ENCODE assay signal across 7 mouse cellular contexts in the genomic region with DNA sequence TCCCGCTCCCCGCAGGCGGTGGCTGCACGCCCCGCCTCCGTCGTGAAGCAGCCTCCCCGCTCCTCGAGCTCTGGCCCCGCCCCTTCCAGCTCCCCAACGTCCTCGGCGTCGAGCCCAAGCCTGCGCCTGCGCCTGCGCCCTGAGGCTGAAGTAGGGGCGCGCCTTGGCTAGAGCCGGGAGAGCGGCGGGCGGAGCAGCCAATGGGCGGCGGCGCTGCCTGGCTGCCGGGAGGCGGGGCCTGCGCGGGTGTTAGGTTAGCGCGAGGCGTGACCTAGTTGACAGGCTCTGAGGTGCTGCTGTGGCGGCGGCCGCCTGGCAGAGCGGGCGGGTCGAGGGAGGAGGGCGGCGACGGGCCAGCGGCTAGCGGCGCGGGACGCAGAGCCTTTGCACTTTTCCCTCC. TPM values are rescaled to one million over a fixed set of nuclear protein-coding genes. Genes with fewer than 3 reads are reported as not detected.
DNase-seq lines count a peak whose midpoint lies in the region; ATAC-seq lines count a peak whose summit lies in the region.

A gene (plus strand): TSS at position 131 of the 400 bp plus-strand sequence.

- H3K4me2 ChIP-seq in embryonic facial prominence, embryonic 13.5 days = peak within 1 kb of the TSS; percentile 98
- H3K4me2 ChIP-seq in midbrain, embryonic 12.5 days (replicated peaks) = peak within 1 kb of the TSS; percentile 84

- peaks cover 4% of the 10 kb centered on the region for H3K27me3 ChIP-seq in embryonic facial prominence, embryonic 13.5 days
- no peaks in the 10 kb centered on the region for H3K27me3 ChIP-seq in midbrain, embryonic 12.5 days

- WGBS in embryonic facial prominence, embryonic 13.5 days = 0% methylated on average over 41 of the region's 47 CpGs
- WGBS in midbrain, embryonic 12.5 days = 2% methylated on average over 37 of the region's 47 CpGs

- DNase-seq in adrenal gland, postnatal 4 days (ENCODE audit: low spot score in 2 of 2) = peak; percentile 94 to 95
- peak; percentile 100 for DNase-seq in heart, adult 11 months
- DNase-seq in kidney, adult 11 months = peak; percentile 99
- DNase-seq in left cerebral cortex, postnatal 4 days = peak; percentile 99
- peak; percentile 95 for DNase-seq in skeletal muscle tissue, adult 2 months (ENCODE audit: low read depth, low spot score)

- H3K9ac ChIP-seq in embryonic facial prominence, embryonic 13.5 days = peak within 1 kb of the TSS; percentile 73
- peak within 1 kb of the TSS; percentile 77 for H3K9ac ChIP-seq in midbrain, embryonic 12.5 days (replicated peaks)

- intact Hi-C loops in left cerebral cortex, postnatal 4 days (cut with DNase I) = loop anchor here (10.0 kb wide), 1 partner anchor 220 kb away; a partner anchor contains a TSS

- H3K27ac ChIP-seq in embryonic facial prominence, embryonic 13.5 days = no peak within 1 kb of the TSS; the same call in 1 of the 2 replicates
- H3K27ac ChIP-seq in midbrain, embryonic 12.5 days (replicated peaks) = peak within 1 kb of the TSS; percentile 73

- peak; percentile 98 for ATAC-seq in embryonic facial prominence, embryonic 13.5 days (ENCODE audit: insufficient number of reproducible peaks, insufficient read depth, low FRiP score, low TSS enrichment, low read depth)
- peak; percentile 100 for ATAC-seq in midbrain, embryonic 12.5 days (ENCODE audit: low FRiP score, low read depth)

- no peaks in the 10 kb centered on the region for H3K4me1 ChIP-seq in embryonic facial prominence, embryonic 13.5 days
- H3K4me1 ChIP-seq in midbrain, embryonic 12.5 days = 0 out of 2 replicates have a peak, but pooled peaks cover 3% of the 10 kb centered on the region

- H3K36me3 ChIP-seq in embryonic facial prominence, embryonic 13.5 days = no peaks in the 10 kb centered on the region
- H3K36me3 ChIP-seq in midbrain, embryonic 12.5 days = no peaks in the 10 kb centered on the region

- peak within 1 kb of the TSS; percentile 79 for H3K4me3 ChIP-seq in embryonic facial prominence, embryonic 13.5 days
- H3K4me3 ChIP-seq in midbrain, embryonic 12.5 days = peak within 1 kb of the TSS; percentile 84

- no peaks in the 10 kb centered on the region for H3K9me3 ChIP-seq in embryonic facial prominence, embryonic 13.5 days
- H3K9me3 ChIP-seq in midbrain, embryonic 12.5 days = no peaks in the 10 kb centered on the region

RNA-seq across cellular contexts. Expression of the gene that starts here (rescaled TPM):
- 1 to 10 TPM; 7.4 to 9.6 TPM for total RNA-seq in adrenal gland, postnatal 4 days (2021)
- 40.9 and 44.8 TPM in 2 replicates for polyA plus RNA-seq in embryonic facial prominence, embryonic 13.5 days (2015; fragmentation: Nextera tagmentation; extraction: Ambion mirVana)
- 100 to 1,000 TPM in 1 of 2 experiments, 10 to 100 TPM in 1; 99.1 to 108 TPM for total RNA-seq in left cerebral cortex, postnatal 4 days (2021)
- polyA plus RNA-seq in midbrain, embryonic 12.5 days (2016; fragmentation: Nextera tagmentation; extraction: Ambion mirVana) = 52.4 and 59.9 TPM in 2 replicates

Comparison
In these comparisons a context has a peak if more than half of its experiments do, and no peak if none do; other contexts are left out.
1. RNA of the gene that starts here (total RNA-seq): 99.1 to 108 TPM in left cerebral cortex, postnatal 4 days; 7.4 to 9.6 TPM in adrenal gland, postnatal 4 days; every median in the first group is over 4 times any median in the second.
2. Peak in every context shown above with its lines, with median percentiles within 50 percentile points of each other: DNase-seq.